Mouse (Mus musculus): ENCODE data around the gene Gpr84.

Gpr84 gene

DNA sequence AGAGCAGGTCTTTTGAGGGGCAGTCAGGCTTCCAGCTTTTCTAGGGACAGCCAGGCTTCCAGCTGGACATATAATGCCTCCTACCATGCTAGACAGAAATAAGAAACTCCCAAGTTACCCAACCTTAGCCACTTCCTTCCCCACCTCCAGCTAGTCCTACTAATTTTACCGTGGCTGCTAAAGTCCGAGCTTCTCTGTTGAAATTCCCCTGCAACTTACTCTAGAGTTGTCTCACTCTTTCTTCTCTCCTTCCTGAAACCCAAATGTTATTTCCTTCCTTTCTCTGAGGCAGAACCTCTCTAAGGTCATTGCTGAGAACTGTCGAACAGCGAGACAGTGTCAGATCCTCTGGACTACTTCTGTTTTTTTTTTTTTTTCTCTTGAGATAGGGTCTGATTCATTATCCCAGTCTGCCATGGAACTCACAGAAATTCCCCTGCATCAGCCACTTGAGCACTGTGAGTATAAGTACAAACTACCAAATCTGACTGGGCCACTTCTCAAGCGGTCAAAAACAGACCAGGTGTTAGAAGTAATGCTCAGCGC, at the start of gene Gpr84:
Gpr84 (minus strand) TSS at position 248 of the 546 bp plus-strand sequence.
- no peak for DNase-seq (ENCODE audit: low spot score in 2 of 2)

DNA sequence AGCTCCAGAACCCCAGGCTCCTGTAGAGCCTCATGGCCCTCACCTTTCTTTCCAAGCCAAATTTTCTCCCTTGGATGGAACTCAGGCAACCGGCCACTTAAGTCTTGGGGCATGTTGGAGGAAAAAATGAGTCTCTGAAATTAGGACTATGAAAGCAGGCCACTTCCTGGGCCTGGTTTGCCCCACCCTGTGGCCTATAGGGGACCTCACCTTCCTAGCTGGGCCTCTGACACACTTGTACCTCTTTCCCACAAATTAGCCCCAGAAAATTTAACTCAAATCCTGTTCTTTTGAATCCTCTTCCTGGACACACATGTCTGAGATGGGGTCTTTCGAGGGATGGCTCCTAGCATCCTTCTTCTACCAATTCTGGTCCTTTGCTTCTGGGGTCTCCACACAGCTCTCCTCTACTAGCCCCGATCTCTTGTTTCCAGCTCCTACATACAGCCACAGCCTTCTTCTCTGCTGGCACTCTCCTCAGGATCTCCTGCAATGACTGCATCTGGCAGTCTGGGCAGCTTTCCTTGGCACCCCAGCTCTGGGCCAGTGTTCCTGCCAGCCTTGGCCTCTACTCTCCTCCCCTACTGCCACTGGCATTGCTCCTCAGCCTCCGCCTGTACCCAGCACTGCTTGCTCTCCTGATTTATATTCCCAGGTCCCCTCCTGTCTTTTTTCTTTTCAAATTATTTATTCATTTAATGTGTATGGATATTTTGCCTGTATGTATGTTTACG, 49.6 kb upstream of the Gpr84 start:
- no peak for DNase-seq (ENCODE audit: low spot score in 2 of 2)

DNA sequence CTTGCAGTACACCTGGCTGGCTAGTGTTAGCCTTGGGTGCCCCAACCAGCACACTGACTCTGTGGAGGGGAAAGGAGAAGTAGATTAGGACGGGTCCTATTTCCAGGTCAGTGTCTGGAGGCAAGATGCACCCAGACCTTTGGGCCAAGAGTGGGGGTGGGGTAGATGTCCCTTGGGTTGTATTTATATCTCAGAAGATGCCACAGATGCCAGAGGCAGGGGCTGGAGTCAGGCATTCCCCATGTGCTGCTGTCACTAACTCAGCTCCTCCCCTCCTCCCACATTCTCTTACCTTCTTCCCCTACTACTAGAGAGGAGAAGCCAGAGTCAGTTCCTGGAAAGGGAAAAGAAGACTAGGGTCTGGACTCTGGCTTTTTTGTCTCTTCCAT, 48.7 kb upstream of the Gpr84 start:
- DNase-seq (ENCODE audit: low spot score in 2 of 2) = no peak

DNA sequence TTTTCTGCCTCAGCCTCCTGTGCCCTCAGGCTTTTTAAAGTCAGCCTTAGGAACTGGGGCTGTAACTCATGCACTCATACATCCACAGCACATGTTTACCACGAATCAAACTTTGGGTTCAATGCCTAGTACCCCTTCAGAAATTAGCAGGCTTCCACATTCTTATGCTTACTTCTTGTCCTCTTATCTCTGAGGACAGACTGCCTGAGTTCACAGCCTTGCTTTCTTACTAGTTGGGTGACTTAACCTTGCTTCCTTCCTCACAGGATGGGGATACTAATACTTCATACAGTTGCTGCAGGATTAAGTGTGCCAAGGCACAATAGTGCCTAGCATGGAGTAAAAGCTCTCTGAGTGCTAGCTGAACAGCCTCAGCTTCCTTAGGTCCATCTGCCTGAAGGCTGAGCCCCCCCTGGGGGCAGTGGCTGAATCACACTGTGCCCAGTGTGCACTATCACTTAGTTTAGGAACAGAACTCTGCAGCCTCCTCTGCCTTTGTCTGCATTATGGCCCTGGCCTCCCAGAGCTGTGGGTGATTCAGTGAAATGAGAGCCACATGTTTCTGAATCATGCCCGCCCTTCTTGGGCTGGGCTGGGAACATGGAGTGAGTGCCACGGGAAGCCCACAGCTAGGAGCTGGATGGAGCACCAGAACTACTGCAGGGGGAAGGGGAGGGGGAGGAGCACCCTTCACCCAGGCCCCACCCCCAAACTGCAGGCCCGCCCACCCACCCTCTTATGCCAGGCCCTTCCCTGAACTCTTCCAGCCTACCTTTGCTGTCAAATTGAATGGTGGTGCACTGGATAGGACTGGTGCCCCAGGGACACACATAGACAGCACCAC, 48.1 kb upstream of the Gpr84 start:
- no peak for DNase-seq (ENCODE audit: low spot score in 2 of 2)

DNA sequence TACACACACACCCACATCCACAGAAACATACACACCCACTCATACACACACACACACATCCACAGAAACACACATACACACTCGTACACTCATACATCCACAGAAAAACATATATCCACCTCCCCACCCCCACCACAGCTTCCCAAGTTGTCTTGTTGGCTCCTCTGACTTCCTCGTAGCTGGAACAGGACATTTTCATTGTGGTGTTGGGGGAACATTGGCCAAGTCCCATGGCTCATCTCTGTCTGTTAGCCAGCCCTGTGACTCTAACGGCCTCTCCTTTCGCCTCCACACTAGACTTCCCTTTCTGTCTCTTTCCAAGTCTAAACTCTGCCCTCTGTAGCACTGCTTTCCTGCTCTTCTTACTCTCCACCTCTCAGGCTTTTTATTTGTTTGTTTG, 47.4 kb upstream of the Gpr84 start:
- DNase-seq (ENCODE audit: low spot score in 2 of 2) = no peak

DNA sequence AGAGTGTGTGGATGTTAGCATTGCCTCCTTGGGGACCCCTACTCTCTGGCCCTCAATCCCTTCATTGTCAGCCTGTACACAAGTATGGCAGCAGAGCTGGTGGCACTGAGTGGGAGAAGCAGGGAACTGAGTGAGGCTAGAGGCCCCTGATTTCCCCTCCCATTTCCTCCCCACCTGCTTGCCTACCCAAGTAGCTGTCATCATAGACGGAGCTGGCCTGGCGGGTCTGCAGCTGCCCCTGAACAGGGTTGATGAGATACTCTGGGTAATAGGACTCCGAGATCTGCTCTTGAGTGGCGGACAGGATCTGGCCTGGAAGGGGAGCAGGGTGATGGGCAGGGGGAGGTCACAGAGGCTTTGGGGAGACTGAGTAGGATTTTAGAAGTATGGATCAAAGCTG, 45.7 kb upstream of the Gpr84 start:
- DNase-seq (ENCODE audit: low spot score in 2 of 2) = no peak

DNA sequence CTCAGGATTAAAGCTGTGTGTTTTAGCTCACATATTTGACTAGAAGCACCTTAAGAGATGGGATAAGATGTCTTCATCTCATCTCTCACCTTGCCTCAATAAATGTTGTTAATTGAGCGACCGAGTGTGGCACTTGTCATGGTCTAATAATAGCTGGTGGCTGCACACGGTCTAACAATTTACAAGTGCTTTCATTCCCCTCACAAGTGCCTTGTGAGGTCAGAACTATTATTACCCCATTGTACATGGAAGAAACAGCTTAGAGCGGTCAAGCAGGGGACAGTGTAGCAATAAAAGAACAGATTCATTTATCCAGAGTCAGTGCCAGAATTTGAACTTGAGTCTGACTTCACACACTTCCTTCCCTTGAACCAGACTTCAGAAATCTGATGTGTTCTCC, 45.0 kb upstream of the Gpr84 start:
- DNase-seq (ENCODE audit: low spot score in 2 of 2) = no peak

DNA sequence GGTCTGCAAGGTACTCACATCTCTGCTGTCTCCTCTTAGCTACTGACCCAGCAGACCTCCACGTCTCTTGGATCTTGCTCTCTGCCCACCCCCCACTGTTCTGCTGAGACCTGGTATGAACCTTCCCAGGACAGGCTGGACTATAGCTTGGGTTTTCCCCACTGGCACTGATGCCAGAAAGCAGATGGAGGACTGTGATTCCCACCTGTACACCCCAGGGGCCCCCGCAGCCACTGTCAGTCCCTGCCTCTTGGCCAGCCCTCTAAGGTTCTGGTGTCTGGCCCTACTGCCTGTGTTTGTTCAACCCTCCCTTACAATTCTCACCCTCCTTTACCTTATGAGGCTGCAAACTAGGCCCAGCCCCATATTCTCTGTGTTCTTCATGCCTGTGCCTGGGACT, 44.3 kb upstream of the Gpr84 start:
- no peak for DNase-seq (ENCODE audit: low spot score in 2 of 2)

DNA sequence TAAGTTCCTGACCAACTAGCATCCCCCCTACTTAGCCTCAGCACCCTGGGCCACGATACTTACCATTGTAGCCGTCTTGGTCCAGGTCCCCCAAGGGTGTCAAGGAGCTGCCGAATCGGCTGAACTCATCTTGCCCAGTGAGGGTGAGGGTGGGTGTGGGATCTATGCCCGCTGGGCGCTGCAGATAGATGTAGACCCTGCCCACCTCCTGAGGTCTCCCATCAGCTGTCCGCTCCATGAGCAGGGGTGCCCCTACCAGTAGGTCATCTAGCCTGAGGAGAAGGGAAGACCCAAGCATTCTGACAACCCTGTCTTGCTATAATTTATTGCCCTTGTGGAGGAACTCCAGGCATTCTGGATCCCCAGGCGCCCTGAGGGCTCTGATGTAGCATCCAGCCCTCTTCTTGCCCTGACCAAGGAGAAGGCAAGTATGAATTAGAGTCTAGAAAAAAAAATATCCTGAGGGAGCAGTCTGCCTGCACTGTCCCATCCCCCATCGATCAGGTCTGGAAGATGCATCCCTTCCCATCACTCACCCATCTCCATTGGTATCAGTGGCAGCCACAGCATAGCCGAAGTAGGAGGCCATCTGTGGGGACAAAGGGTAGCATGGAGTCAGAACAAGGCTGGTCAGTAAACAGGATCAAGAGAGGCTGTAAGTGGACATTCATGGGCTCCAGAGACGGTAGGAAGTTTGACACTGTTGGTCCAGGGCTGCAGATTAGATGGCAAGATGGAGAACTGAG, 43.3 kb upstream of the Gpr84 start:
- no peak for DNase-seq (ENCODE audit: low spot score in 2 of 2)

DNA sequence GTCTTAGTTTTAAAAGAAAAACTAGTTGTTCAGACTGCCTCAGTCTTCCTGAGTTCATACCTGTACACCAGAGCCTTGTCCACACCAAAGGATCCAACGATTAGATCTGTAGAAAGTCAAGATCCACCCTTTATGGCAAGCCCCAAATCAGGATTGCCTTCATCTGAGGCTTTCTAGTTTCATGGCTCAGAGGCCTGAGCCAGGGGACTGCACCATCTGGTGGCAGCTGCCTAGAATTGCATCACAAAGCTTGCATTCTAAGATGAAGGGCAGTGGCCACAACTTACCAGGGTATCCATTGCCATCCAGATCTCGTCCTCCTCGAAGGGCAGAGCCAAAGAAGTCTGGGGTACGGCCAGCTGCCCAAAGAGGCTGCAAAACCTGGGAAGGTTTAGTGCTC, 42.4 kb upstream of the Gpr84 start:
- no peak for DNase-seq (ENCODE audit: low spot score in 2 of 2)

DNA sequence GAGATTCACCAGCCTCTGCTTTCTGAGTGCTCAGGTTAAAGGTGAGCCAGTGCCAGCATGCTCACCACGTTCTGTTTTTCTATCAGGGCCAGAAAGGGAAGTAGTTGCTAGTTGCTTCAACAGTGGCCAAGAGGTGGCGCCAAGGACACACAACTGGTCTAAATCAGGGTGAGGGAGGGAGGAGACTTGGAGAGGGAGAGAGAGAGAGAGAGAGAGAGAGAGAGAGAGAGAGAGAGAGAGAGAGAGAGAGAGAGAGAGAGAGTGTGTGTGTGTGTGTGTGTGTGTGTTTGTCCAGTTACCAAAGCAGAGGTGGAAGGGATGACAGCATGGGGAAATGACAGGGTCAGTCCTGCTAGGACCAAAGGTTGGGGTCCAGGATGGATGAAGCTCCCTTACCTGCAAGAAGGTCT, 36.9 kb upstream of the Gpr84 start:
- no peak for DNase-seq (ENCODE audit: low spot score in 2 of 2)

DNA sequence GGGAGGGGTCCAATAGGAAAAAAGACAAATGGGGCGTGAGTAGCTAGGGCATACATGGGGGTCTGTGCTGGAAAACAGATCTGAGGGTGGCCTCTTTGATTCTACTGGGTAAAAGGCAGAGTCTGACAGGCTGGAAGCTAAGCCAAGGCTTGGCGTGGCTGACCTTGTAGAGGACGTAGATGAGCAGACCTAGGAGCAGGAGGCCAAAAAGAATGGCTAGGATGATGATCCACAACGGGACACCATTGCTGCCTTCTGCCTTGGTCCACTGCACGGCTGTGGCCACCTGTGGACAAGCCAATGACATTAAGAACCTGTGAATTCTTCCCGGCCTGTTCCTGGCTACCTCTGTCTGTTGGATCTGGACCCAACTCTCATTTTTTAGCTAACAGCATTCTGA, 35.4 kb upstream of the Gpr84 start:
- no peak for DNase-seq (ENCODE audit: low spot score in 2 of 2)

DNA sequence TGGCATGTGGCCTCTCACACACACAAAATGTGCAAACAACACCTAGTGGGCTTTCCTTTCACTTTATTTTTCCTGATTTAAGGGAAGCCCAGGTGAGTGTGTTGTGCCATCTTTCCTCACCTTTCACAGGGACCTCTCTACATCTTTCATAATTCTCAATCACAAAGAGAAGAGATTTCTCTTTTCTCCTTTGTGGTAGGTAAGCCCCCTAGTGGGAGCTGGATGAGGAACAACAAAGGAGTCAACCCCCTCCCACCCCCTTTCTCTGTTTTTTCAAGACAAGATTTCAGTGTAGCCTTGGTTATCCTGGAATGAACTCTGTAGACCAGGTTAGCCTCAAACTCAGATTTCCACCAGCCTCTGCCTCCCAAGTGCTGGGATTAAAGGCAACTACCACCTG, 33.1 kb upstream of the Gpr84 start:
- no peak for DNase-seq (ENCODE audit: low spot score in 2 of 2)

DNA sequence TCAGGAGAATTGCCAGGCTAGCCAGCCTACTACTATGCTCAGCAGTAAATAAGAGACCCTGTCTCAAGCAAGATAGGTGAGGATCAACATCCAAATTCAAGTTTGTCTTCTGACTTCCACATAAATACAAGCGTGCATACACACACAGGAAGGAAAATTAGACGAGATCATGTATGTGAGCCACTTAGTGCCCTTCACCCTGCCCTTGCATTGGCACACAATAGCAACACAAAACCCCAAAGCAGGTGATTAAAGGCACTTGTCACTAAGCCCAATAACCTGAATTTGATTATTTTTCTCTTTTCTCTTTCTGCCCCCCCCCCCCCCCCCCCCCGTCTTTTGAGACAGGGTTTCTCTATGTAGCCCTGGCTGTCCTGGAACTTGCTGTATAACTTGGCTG, 32.6 kb upstream of the Gpr84 start:
- DNase-seq (ENCODE audit: low spot score in 2 of 2) = no peak

DNA sequence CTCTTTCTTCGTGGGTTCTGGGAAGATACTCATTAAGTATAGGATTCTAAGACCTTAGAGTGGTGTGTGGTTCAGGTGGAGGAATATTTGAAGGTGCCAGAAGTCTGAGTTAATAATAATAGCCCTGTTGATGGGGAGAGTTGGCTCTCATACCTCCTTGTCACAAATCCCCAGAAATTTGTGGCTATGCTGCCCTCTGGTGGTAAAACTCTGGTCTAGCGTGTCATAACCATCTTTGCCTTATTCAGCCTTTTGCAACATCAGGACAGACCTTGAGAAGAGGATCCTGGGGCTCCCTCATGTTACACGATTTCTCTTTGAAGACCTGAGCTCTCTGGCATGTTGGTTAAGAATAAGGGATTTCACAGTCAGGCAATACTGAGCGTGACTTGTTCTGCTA, 32.0 kb upstream of the Gpr84 start:
- peak in 1 of 2 experiments; percentile 71 for DNase-seq (ENCODE audit: low spot score in 2 of 2)

DNA sequence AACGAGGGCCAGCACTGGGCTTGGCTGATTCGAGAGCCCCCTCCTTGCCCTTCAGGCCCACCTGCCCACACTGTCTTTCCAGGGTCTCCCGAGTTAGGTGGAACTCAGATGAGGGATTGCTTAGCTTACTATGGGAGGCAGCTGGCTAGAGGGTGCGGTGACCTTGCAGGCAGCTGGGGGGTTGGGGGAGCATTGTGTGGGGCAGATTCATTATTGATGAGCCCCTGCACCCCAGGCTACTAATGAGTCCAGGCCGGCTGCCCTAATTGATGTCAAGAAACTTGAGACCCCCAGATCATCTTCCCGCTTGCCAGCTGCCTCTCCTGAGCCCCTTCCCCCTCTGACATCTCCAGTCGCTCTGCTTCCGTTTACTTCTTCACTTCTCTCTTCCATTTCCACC, 31.1 kb upstream of the Gpr84 start:
- DNase-seq (ENCODE audit: low spot score in 2 of 2) = no peak

DNA sequence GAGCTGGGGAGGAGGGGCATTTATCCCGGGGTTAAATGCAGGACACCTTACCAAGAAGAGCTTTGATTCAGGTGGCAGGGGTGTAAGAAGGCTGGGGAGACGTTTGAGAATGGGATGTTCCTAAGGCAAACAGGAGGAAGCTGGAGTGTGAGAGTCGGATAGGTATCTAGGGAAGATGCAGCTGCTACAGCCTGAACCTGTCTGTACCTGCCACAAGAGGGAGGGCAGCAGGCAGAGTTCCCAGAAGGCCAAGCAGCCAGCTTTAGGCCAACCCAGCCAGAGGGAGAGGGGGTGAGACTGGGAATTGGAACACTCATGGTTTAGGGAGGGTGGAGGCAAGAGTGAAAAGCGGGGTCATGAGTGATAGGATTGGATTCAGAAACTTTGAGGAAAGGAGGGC, 30.4 kb upstream of the Gpr84 start:
- DNase-seq (ENCODE audit: low spot score in 2 of 2) = no peak

DNA sequence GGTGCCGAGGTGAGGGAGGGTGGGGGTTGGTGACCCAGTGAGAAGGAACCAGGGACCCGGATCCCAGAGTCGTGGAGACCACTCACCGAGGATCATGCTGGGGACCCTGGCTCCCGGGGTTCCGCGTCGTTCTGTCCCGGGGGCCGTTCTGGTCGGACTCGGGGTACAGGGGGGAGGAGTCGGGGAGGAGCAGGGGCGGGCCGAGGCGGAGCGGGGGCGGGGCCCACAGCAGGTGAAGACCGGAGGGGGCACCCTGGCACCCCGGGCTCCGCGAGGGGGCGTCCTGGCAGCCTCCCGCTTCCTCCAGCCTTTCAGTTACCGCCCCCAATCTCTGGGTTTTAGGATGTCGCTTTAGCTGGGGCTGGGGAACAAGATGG, 29.5 kb upstream of the Gpr84 start, which contains the start of gene Zfp385a:
Zfp385a (minus strand) TSS at position 133 of the 377 bp plus-strand sequence.
- no peak for DNase-seq (ENCODE audit: low spot score in 2 of 2)

DNA sequence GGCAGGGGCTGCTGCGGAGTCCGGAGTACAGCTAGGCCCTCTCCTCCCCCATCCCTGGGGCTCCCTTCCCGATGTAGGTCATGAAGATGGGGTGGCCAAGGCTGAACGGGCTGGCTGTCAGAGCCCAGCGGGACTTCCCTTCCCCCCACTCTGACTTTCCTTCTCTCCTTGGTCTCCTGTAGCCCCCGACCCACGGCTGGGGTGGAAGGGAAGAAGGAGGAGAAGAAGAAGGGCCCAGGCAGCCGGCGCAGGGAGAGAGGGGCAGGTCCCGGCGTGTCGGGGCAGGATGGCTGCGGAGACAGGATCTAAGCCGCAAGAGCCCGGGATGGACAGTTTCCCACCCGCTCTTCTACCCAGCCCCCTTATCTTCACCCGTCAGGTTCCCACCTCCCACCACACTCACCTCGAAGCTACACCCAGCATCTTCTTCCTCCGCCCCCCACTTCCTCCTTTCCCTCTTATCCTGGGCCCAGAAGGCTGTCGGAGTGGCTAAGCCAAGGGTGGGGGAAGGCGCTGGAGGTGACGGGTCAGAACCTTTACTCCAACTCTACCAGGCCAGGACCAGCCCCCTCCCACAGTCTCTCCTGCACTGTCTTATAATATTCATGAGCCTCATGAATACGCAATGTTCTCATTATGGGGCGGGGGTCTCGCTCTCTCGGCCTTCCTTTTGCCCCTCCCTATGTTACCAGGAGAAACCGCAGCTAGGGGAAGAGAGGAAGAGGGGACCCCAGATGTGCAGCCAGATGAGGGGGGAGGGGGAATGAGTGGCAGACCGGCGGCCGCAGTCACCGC, 29.0 kb upstream of the Gpr84 start:
- DNase-seq (ENCODE audit: low spot score in 2 of 2) = no peak

DNA sequence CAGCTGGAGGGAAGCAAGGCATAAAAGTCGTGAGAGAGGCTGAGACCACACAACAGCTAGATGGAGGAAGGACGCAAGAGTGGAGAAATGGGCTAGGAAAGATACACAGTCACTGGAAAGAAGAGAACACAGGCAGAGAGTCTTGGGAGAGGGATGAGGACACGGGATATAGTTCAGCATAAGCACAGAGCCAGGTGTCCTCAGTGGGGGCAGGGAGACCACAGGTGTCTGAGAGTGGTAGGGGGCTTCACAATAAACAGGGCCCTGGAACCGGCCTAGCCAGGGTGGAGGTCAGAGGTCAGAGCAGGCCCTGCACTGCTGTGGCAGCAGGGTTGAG, 28.4 kb upstream of the Gpr84 start:
- no peak for DNase-seq (ENCODE audit: low spot score in 2 of 2)

DNA sequence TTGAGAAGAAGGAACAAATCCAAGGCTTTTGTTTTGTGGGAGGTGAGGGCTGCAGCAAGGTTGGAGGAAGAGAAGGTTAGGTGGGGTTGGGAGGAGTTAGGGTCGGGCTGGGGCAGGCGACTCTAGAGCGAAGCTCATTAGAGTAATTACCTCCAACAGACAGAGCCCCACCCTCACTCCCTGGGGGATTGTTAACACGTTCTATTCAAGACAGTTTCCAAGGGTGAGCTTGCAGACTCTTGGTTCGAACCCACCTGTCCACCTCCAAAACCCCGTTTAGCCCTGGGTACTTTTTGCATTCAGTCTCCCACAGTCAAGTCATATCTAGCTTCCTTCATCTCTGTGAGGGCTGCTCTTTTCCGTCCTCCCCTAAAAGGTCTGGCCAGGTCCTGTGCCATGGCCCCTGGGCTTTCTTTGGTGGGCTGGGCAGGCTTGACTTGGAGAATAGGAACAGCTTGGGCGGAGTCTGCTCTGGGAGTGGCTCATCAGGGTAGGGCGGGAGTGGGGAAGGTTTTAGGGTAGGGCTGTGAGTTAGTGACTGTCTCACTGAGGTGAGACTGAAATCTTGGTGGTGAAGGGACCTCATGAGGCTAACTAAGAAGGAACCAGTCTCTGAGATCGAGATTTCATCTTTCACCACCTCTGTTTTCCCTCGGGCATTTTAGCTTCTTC, 26.7 kb upstream of the Gpr84 start:
- DNase-seq (ENCODE audit: low spot score in 2 of 2) = no peak
